18 mouse cellular contexts compared by ENCODE assay signal in genomic region chr1:79454164-79454563, GRCm38 (mm10). TPM values are rescaled to one million over a fixed set of nuclear protein-coding genes. Genes with fewer than 3 reads are reported as not detected.
"Had no signal": no experiment of that assay in that cellular context is flagged by ENCODE, and none has a peak within 500 bp of the region (broad histone marks: within the 10 kb centered on the region; RNA-seq: fewer than 3 reads in every experiment).

No protein-coding gene starts in this region.

- H3K4me2 ChIP-seq: limb, embryonic 15.5 days; liver, embryonic 12.5 days; lung, embryonic 14.5 days; midbrain, embryonic 15.5 days; stomach, embryonic 15.5 days had no signal

- DNase-seq: kidney, adult 9 months; kidney, postnatal 36 days; layer of hippocampus, adult 9-11 months; layer of hippocampus, postnatal 36 days; lung, embryonic 14.5 days; lung, postnatal 10 days; lung, postnatal 4 days; right cerebral cortex, postnatal 14 days; thymus, postnatal 36 days had no signal

- ATAC-seq: liver, embryonic 12.5 days; midbrain, embryonic 15.5 days had no signal

- H3K27me3 ChIP-seq: liver, embryonic 12.5 days; midbrain, embryonic 15.5 days; stomach, embryonic 15.5 days had no signal

- H3K4me1 ChIP-seq: limb, embryonic 15.5 days; liver, embryonic 12.5 days had no signal

- H3K9me3 ChIP-seq: limb, embryonic 15.5 days; liver, embryonic 12.5 days; midbrain, embryonic 10.5 days; midbrain, embryonic 15.5 days; stomach, embryonic 15.5 days had no signal

- H3K36me3 ChIP-seq: limb, embryonic 15.5 days; liver, embryonic 12.5 days; midbrain, embryonic 10.5 days; midbrain, embryonic 15.5 days; stomach, embryonic 15.5 days had no signal

- H3K9ac ChIP-seq: limb, embryonic 15.5 days; liver, embryonic 12.5 days; lung, embryonic 14.5 days; midbrain, embryonic 15.5 days; stomach, embryonic 15.5 days had no signal

- H3K27ac ChIP-seq: kidney, postnatal 0 days; limb, embryonic 15.5 days; liver, embryonic 12.5 days; midbrain, embryonic 10.5 days; midbrain, embryonic 15.5 days; stomach, embryonic 15.5 days had no signal

- H3K4me3 ChIP-seq: limb, embryonic 15.5 days; liver, embryonic 12.5 days; midbrain, embryonic 10.5 days; midbrain, embryonic 15.5 days; stomach, embryonic 15.5 days had no signal

RNA-seq across cellular contexts. Expression of gene Scg2, which starts 14.2 kb away (rescaled TPM):
- polyA plus RNA-seq: limb, embryonic 11.5 days; liver, embryonic 12.5 days; spleen, adult 2 months; testis, adult 2 months had no signal
